Mouse (Mus musculus): ENCODE measurements around the gene Pik3r5. TPM values are rescaled to one million over a fixed set of nuclear protein-coding genes. Genes with fewer than 3 reads are reported as not detected.

The Pik3r5 gene
- total and polyA plus RNA-seq, 3 experiments = 3.2 to 5.7 TPM; not detected in 1

GRCm38 (mm10) chr11:68526441-68526840 is 94.5 kb downstream of the Pik3r5 start:
- TF ChIP-seq ZKSCAN1 (IDR thresholded peaks at IDR 0.05; ENCODE audit: low read depth, low read length) (no peak), NELFE (IDR thresholded peaks at IDR 0.05; ENCODE audit: low read depth, low read length) (no peak), E2F4 (IDR thresholded peaks at IDR 0.05; ENCODE audit: borderline replicate concordance, low read depth, low read length) (no peak), CHD2 (IDR thresholded peaks at IDR 0.05; ENCODE audit: low read length) (no peak), ETS1 (IDR thresholded peaks at IDR 0.05; ENCODE audit: low read depth, low read length) (no peak), ZMIZ1 (IDR thresholded peaks at IDR 0.05; ENCODE audit: low read depth, low read length) (no peak), UBTF (IDR thresholded peaks at IDR 0.05; ENCODE audit: borderline replicate concordance, insufficient read depth, low read depth, low read length) (no peak), ZNF384 (IDR thresholded peaks at IDR 0.05; ENCODE audit: low read depth, low read length) (no peak), TAL1 (IDR thresholded peaks at IDR 0.05; ENCODE audit: low read length) (no peak), POLR2AphosphoS2 (IDR thresholded peaks at IDR 0.05; ENCODE audit: low read length) (no peak), GABPA (IDR thresholded peaks at IDR 0.05; ENCODE audit: low read depth, low read length) (no peak), MAX (IDR thresholded peaks at IDR 0.05; ENCODE audit: low read length) (no peak), HCFC1 (IDR thresholded peaks at IDR 0.05; ENCODE audit: low read depth, low read length) (no peak), RCOR1 (IDR thresholded peaks at IDR 0.05; ENCODE audit: low read depth, low read length) (no peak), RAD21 (IDR thresholded peaks at IDR 0.05; ENCODE audit: low read depth, low read length) (no peak), MAFK (IDR thresholded peaks at IDR 0.05; ENCODE audit: borderline replicate concordance, low read depth, low read length) (no peak), POLR2AphosphoS5 (IDR thresholded peaks at IDR 0.05; ENCODE audit: borderline replicate concordance, low read depth, low read length) (no peak), MEF2A (IDR thresholded peaks at IDR 0.05; ENCODE audit: extremely low read depth, insufficient replicate concordance, low read depth, low read length, poor library complexity, severe bottlenecking) (no peak), POLR2A (IDR thresholded peaks at IDR 0.05; ENCODE audit: control insufficient read depth in 1 of 2, insufficient read depth in 1 of 2, low read depth in 1 of 2, low read length in 2 of 2, poor library complexity in 1 of 2) (no peak)
- DNase-seq (ENCODE audit: low read depth, low spot score) = no peak
- Histone ChIP-seq H3K36me3 (ENCODE audit: control insufficient read depth in 1 of 2, insufficient read depth in 2 of 2, low read length in 2 of 2) (peaks cover 0 to 7% of the 10 kb centered on the region in 2 experiments; a peak in 2 of 4 replicates), H3K79me2 (ENCODE audit: control insufficient read depth, insufficient read depth, low read length, poor library complexity) (no peaks in the 10 kb centered on the region), H3K9ac (ENCODE audit: control insufficient read depth, low read depth, low read length, poor library complexity, severe bottlenecking) (no peak overlapping the region), H3K4me3 (ENCODE audit: control insufficient read depth in 1 of 2, insufficient read depth in 1 of 2, low read depth in 2 of 2, low read length in 2 of 2) (no peak overlapping the region), H3K27ac (ENCODE audit: control insufficient read depth, low read depth, low read length) (no peak overlapping the region), H3K9me3 (replicated peaks; ENCODE audit: insufficient read depth, low read length) (no peaks in the 10 kb centered on the region), H3K27me3 (ENCODE audit: control insufficient read depth in 1 of 2, insufficient read depth in 2 of 2, low read length in 2 of 2) (no peaks in the 10 kb centered on the region; a peak in 1 of 4 replicates), H3K4me1 (ENCODE audit: control insufficient read depth in 1 of 2, insufficient read depth in 2 of 2, low read length in 2 of 2) (peaks cover 0 to 8% of the 10 kb centered on the region in 2 experiments; a peak in 3 of 4 replicates)

GRCm38 (mm10) chr11:68531066-68531806 is 99.3 kb downstream of the Pik3r5 start:
- Histone ChIP-seq H3K4me1 (ENCODE audit: control insufficient read depth in 1 of 2, insufficient read depth in 2 of 2, low read length in 2 of 2) (peaks cover 0 to 4% of the 10 kb centered on the region in 2 experiments; a peak in 2 of 4 replicates), H3K9ac (ENCODE audit: control insufficient read depth, low read depth, low read length, poor library complexity, severe bottlenecking) (no peak overlapping the region), H3K9me3 (replicated peaks; ENCODE audit: insufficient read depth, low read length) (no peaks in the 10 kb centered on the region), H3K4me3 (ENCODE audit: control insufficient read depth in 1 of 2, insufficient read depth in 1 of 2, low read depth in 2 of 2, low read length in 2 of 2) (no peak overlapping the region), H3K36me3 (ENCODE audit: control insufficient read depth in 1 of 2, insufficient read depth in 2 of 2, low read length in 2 of 2) (no peaks in the 10 kb centered on the region), H3K27ac (ENCODE audit: control insufficient read depth, low read depth, low read length) (no peak overlapping the region), H3K79me2 (ENCODE audit: control insufficient read depth, insufficient read depth, low read length, poor library complexity) (no peaks in the 10 kb centered on the region), H3K27me3 (ENCODE audit: control insufficient read depth in 1 of 2, insufficient read depth in 2 of 2, low read length in 2 of 2) (no peaks in the 10 kb centered on the region)
- DNase-seq (ENCODE audit: low read depth, low spot score) = peak; percentile 23
- TF ChIP-seq CTCF (IDR thresholded peaks at IDR 0.05 in 2 of 3, conservative IDR thresholded peaks at IDR 0.05 in 1 of 3; ENCODE audit: control insufficient read depth in 1 of 3, insufficient read depth in 1 of 3, low read depth in 2 of 3, low read length in 3 of 3, poor library complexity in 1 of 3, severe bottlenecking in 1 of 3) = peak in 2 of 3 experiments; percentile 42 to 46; a peak in 4 of 6 replicates
- TF ChIP-seq ELF1 (IDR thresholded peaks at IDR 0.05; ENCODE audit: low read depth, low read length) = no peak
